Mouse (Mus musculus) liver, adult 2 months (tissue): ENCODE results near the gene Hhat. TPM values are rescaled to one million over a fixed set of nuclear protein-coding genes. Genes with fewer than 3 reads are reported as not detected.

ENCODE experiments used
- DNase-seq: peaks from one replicate; pipeline ENCODE4 v3.0.0-alpha.2; 2011; ENCODE audit warnings: low read depth, low spot score; ENCODE audit errors: extremely low read depth
- H3K27ac ChIP-seq: fragments of 200-500 bp; replicated peaks from 2 replicates; pipeline ENCODE4 v1.5.1; 2012; ENCODE audit warnings: low read depth, mild to moderate bottlenecking, control low read depth, inconsistent platforms, low read length; ENCODE audit not compliant: insufficient read depth
- H3K27me3 ChIP-seq: fragments of 200-500 bp; 2 replicates; pipeline ENCODE4 v1.6.1; 2012; ENCODE audit warnings: mild to moderate bottlenecking, moderate library complexity, low read length, inconsistent platforms; ENCODE audit not compliant: control insufficient read depth, insufficient read depth
- H3K36me3 ChIP-seq: fragments of 200-500 bp; 2 replicates; pipeline ENCODE4 v1.6.1; 2012; ENCODE audit warnings: low read length, inconsistent platforms; ENCODE audit not compliant: control insufficient read depth, insufficient read depth
- H3K4me1 ChIP-seq: fragments of 200-500 bp; 2 replicates; pipeline ENCODE4 v1.6.1; 2011; ENCODE audit warnings: low read length; ENCODE audit not compliant: control insufficient read depth, insufficient read depth
- H3K4me3 ChIP-seq: fragments of 200-500 bp; 2 replicates; pipeline ENCODE4 v1.5.1; 2011; ENCODE audit warnings: low read depth, mild to moderate bottlenecking, control low read depth, low read length, moderate library complexity; ENCODE audit not compliant: insufficient read depth
- H3K79me2 ChIP-seq: fragments of 200-500 bp; 2 replicates; pipeline ENCODE4 v1.6.1; 2012; ENCODE audit warnings: inconsistent platforms, mild to moderate bottlenecking, low read length, moderate library complexity; ENCODE audit not compliant: control insufficient read depth, insufficient read depth
- H3K9ac ChIP-seq: fragments of 200-500 bp; 2 replicates; pipeline ENCODE4 v1.6.1; 2012; ENCODE audit warnings: low read depth, mild to moderate bottlenecking, control low read depth, inconsistent platforms, low read length
- CTCF ChIP-seq: fragments of 200-500 bp; IDR thresholded peaks from 2 replicates; pipeline ENCODE4 v1.5.1; 2011; ENCODE audit warnings: low read depth, low read length, control low read depth
- POLR2A ChIP-seq: fragments of 200-500 bp; IDR thresholded peaks from 2 replicates; pipeline ENCODE4 v1.6.1; 2011; ENCODE audit warnings: low read length, control low read depth; ENCODE audit not compliant: insufficient read depth; ENCODE audit errors: extremely low read depth
- WGBS: fragments of 180-500 bp; shearing (Covaris S2); methylation state at CpG from one replicate; pipeline ENCODE4 v1.1.7; 2018; 5-methylcytosine and 5-hydroxymethylcytosine counted together
- polyA plus RNA-seq: library from polyadenylated mRNA; depleted of rRNA; stranded (reverse); fragments of >200 nt; gene quantifications from 2 replicates; pipeline ENCODE4 v1.2.3, GENCODE M21; 2012
- total RNA-seq: library from RNA; depleted of rRNA; stranded (reverse); fragments of >200 nt; gene quantifications from 2 replicates; pipeline ENCODE4 v1.2.3, GENCODE M21; 2014

Hhat gene
- total and polyA plus RNA-seq, 2 experiments: 1.9 to 2.1 TPM

DNA sequence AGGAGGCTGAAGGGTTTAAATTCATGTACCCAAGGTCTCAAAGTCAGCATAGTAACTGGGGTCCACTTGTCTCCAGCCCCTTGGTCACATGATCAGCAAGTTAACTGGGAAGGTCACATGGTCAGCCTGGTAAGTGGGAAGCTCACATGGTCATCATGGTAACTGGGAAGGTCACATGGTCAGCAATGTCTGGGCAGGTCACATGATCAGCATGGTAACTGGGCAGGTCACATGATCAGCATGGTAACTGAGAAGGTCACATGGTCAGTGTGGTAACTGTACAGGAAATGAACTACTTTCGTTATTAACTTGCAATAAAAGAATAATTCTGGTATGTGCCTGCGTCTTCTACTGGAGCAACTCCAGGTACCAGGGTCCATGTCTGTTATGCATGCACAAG is 29.1 kb downstream of the Hhat start:
- Histone ChIP-seq H3K27me3 (no peaks in the 10 kb centered on the region), H3K9ac (no peak overlapping the region), H3K79me2 (no peaks in the 10 kb centered on the region), H3K36me3 (no peaks in the 10 kb centered on the region), H3K4me3 (no peak overlapping the region), H3K4me1 (no peaks in the 10 kb centered on the region), H3K27ac (no peak overlapping the region)
- WGBS: 86% methylated on average over 2 of the region's 2 CpGs
- no peak for TF ChIP-seq POLR2A
- TF ChIP-seq CTCF: no peak
- no peak for DNase-seq

DNA sequence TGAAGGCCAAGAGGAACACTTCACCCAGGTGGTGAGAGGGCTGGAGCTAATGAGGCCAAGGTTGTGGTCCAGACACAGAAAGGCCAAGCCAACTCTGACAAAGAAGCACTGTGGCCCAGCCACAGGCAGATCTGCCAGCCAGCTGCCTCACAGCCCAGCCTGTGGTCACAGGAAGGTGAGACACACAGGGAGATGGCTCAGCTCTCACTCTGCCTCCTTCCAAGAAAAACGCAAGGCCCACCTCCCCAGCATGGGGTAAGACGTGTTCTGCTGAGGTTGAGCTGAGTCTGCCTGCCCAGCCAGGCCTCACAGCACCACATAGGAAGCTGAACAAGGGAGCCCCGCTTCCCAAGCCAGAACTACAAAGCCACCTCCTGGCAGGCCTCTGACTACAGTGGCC is 34.5 kb downstream of the Hhat start:
- no peak overlapping the region for H3K27ac ChIP-seq
- WGBS: 94% methylated on average over 3 of the region's 3 CpGs

DNA sequence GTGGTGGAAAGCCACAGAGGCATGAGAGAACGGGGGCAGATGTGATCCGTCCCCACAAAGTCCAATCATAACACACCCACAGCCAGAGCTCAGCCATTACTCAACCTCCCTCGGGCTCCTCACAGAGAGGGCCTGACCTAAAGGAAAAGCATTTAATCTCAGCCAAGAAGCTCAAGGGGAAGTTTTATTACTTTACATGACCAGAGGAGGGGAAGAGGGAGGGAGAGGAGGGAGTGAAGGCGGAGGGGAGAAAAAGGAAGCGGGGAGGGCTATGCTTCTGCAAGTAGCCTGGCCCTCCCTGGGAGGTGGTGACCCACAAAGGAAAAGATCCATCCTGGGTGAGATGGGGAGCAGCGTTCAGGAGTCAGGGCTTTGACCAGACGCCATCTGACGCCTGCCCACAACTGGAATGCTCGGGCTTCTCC is 35.0 kb downstream of the Hhat start:
- no peaks in the 10 kb centered on the region for H3K27me3 ChIP-seq
- H3K9ac ChIP-seq: no peak overlapping the region
- 79% methylated on average over 9 of the region's 9 CpGs for whole genome bisulfite sequencing
- no peak overlapping the region for H3K4me3 ChIP-seq
- H3K4me1 ChIP-seq: no peaks in the 10 kb centered on the region
- no peak for DNase-seq
- H3K27ac ChIP-seq: no peak overlapping the region
- TF ChIP-seq POLR2A: no peak
- TF ChIP-seq CTCF: no peak
- H3K79me2 ChIP-seq: no peaks in the 10 kb centered on the region
- no peaks in the 10 kb centered on the region for H3K36me3 ChIP-seq

More for the DNA sequence above, 34.5 kb downstream of the Hhat start:
- Histone ChIP-seq H3K4me3 (no peak overlapping the region), H3K79me2 (no peaks in the 10 kb centered on the region), H3K4me1 (no peaks in the 10 kb centered on the region), H3K9ac (no peak overlapping the region), H3K27me3 (no peaks in the 10 kb centered on the region), H3K36me3 (no peaks in the 10 kb centered on the region)
- no peak for TF ChIP-seq POLR2A
- TF ChIP-seq CTCF: no peak
- no peak for DNase-seq

GRCm38 (mm10) chr1:192730517-192730916 is 40.5 kb downstream of the Hhat start:
- no peak overlapping the region for H3K9ac ChIP-seq
- 81% methylated on average over 7 of the region's 7 CpGs for WGBS
- H3K36me3 ChIP-seq: no peaks in the 10 kb centered on the region
- DNase-seq: no peak
- no peaks in the 10 kb centered on the region for H3K4me1 ChIP-seq
- no peak for TF ChIP-seq POLR2A
- no peak for TF ChIP-seq CTCF
- no peak overlapping the region for H3K27ac ChIP-seq
- H3K27me3 ChIP-seq: no peaks in the 10 kb centered on the region
- H3K79me2 ChIP-seq: no peaks in the 10 kb centered on the region
- no peak overlapping the region for H3K4me3 ChIP-seq

DNA sequence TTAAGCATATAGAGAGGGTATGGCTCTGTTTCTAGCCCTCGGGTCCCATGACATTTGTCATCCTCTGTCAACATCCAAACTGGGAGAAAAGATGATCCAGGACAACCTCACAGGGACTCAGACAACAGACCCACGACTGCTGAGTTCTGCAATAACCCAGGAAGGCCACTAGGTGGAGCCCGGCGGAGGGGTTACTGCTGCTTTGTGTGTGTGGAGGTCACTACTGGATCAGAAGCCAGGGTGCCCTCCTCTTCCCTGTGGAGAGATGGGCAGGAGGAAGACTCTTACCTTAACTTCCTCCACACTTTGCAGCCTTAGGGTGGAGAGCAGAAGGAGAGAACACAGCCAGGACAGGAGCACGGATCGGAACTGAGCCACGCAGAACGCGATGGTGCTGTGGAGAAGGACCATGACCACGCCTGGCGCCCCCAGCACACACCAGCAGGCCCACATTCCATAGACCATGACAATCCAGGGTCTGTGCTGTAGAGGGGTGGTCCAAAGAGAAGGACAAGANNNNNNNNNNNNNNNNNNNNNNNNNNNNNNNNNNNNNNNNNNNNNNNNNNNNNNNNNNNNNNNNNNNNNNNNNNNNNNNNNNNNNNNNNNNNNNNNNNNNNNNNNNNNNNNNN is 43.9 kb downstream of the Hhat start:
- Histone ChIP-seq H3K9ac (no peak overlapping the region), H3K4me3 (no peak overlapping the region), H3K36me3 (no peaks in the 10 kb centered on the region), H3K79me2 (no peaks in the 10 kb centered on the region), H3K4me1 (no peaks in the 10 kb centered on the region), H3K27ac (no peak overlapping the region), H3K27me3 (no peaks in the 10 kb centered on the region)
- 59% methylated on average over 11 of the region's 11 CpGs for WGBS
- peak; percentile 85 for TF ChIP-seq CTCF
- TF ChIP-seq POLR2A: no peak
- DNase-seq: no peak

- DNase-seq: peak; percentile 24
- WGBS: 39% methylated on average over 5 of the region's 5 CpGs
These were observed 48.9 kb downstream of the Hhat start for GRCm38 (mm10) chr1:192722147-192722546.

More at GRCm38 (mm10) chr1:192722147-192722546, 48.9 kb downstream of the Hhat start:
- H3K27ac ChIP-seq: no peak overlapping the region
- no peaks in the 10 kb centered on the region for H3K27me3 ChIP-seq
- no peaks in the 10 kb centered on the region for H3K36me3 ChIP-seq
- no peak overlapping the region for H3K9ac ChIP-seq
- TF ChIP-seq POLR2A (no peak), CTCF (peak; percentile 78)
- no peaks in the 10 kb centered on the region for H3K4me1 ChIP-seq
- H3K79me2 ChIP-seq: no peaks in the 10 kb centered on the region
- H3K4me3 ChIP-seq: no peak overlapping the region
